Mouse (Mus musculus): ENCODE measurements at regions not wholly inside any gene's neighbourhood (a gene's known extent, or its start where the extent isn't known, plus 50 kb on each side); places are given as distances from the start of the nearest gene placed in this dataset.
"Not testable (repeated sequence)": the region's sequence is repeated elsewhere in the genome, so short reads cannot be mapped to it uniquely, and the experiment has no call there.

DNA sequence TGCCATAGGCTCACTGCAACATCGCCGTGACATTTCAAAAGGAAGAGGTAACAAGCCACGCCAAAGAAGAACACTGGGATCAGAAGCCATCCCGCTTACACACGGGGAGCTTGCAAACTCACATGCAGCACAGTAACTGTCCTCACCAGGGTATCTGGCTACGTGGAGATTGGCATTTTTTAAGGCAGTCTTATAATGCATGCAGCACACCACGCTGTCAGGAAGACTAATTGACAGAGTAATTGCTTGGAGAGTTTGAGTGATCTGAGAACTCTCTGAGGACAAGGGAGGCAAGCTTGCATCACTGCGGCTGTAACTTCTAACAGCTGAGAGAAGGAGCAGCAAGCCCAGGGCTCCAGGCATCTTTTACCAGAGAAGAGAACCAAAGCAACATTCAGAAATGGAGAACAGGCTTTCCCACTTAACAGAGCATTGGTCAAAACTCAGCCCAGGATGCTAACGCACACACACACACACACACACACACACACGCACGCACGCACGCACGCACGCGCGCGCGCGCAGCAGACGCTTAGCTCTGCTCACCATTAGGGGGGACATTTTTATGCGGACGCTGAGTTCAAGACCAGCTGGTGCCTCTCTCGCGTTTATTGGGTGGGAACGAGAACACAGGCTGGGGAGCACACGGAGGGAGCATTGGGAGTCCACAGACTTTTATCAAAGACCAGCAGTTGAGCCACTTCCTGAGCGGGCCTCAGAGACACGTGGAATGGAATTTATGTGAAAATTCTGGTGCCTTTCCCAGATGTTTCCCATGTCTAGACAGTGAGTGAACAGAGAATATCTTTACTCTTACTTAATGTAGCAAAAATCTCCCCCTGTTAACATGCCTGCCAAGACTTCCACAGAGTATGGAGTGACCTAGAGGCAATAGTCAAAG is 66.6 kb downstream of the 1700129C05Rik start:
- ATAC-seq = no peak

DNA sequence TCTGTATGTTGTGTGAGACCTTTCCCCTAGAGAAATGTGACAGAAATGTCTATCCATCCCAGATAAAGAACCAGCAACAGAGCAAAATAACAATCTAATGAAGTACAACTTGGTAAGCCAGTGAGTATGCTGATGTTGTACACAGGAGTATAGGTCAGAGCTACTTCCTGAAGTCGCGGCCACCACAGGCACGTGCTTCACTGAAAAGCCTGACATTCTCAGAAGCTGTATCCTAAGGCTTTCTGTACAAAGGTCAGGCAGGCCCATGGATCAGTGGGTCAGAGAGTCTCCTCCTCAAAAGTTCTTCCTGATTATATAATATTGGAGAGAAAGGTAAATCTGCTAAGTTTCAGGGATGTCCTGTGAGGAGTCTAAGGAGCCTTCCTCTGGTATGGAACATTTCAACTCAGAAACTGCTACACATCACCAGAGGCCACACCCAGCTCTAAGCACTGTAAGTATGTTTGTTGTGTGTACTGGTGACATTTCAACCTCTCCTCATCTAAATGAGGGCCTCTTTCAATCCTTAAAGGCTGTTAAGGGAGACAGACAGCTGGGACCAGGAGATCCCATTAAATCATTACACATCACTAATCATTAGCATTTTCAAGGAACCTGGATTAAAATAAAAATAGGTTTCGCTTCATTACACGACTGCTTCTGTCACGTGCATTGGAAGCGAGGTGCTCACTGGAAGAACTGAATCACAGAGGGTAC is 70.2 kb downstream of the 1700129C05Rik start:
- ATAC-seq = no peak

GRCm38 (mm10) chr14:59070056-59070455 is 72.6 kb downstream of the 1700129C05Rik start:
- no peak for ATAC-seq

DNA sequence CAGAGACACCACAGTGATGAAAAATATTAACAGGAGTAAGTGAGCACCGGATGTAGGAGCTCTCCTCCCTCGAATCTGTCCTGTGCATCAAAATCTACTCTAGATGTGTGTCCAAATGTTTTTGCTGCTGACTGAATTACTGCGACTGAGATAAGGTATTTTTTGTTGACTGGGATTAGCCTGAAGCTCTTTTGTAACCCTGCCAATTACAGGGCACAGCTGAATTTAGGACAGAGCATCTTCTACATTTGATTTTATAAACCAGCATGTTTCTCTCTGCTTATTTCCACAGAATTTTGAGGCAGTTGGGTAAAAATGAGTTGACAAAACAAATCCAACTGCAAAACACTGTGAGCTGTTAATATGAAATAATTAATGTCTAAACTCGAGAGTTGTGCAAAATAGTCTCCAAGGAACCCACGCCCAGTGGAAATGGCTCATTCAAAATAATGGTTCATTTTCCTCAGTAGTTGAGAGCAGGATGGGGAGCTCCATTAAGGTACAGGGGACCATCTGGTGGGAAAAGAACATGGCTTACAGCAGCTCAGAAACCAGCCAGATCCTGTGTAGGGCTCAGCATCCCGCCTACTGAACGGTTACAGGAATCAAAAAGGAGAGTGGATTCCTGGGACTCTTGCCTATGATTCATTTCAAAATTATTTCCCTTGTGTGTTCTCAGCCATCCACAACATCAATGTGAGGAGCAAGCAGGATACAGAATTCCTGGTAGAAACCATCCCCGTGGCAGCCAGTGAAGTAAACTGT is 76.1 kb downstream of the 1700129C05Rik start:
- ATAC-seq = no peak

- no peak for ATAC-seq
These were observed 79.5 kb downstream of the 1700129C05Rik start for GRCm38 (mm10) chr14:59063221-59063620.

GRCm38 (mm10) chr14:59056832-59057231 is 85.9 kb downstream of the 1700129C05Rik start:
- no peak for ATAC-seq

DNA sequence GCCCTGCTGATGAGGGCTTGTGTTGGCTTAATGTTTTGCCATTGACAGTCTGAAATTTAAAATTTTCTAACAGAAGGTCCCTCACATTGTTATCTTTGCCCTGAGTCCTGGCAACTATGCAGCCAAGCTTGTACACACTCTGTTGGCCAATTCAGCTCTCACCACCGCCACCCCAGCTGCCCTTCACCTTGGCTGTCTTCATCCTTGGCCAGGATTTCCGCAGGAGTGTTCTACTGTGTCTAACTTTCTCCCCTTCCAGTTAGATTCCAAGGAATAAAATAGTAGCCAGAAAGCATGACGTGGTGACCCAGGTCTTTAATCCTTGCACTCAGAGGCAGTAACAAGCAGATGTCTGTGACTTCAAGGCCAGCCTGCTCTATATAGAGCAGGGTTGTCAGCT is 87.4 kb downstream of the 1700129C05Rik start:
- ATAC-seq = no peak

DNA sequence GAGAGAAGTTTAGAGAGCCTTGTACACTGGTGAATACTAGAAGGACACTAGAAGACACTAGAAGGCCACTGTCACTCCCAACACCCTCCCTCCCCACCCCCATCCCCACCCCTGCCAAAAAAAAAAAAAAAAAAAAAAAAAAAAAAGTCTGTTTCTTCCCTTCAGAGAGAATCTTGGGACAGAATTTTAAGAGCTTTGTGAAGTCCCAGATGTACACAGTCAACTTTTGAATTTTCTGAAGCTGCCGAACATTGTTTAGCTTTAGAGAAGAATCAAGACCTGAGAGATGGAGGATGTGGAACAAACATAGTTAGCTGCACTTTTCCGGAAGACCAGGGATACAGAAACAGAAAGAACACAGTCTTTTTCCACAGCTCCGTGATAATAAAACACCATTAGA is 90.3 kb downstream of the 1700129C05Rik start:
- no peak for ATAC-seq

- peak; percentile 71 for ATAC-seq
These were observed 91.2 kb downstream of the 1700129C05Rik start for GRCm38 (mm10) chr14:59051478-59051879.

DNA sequence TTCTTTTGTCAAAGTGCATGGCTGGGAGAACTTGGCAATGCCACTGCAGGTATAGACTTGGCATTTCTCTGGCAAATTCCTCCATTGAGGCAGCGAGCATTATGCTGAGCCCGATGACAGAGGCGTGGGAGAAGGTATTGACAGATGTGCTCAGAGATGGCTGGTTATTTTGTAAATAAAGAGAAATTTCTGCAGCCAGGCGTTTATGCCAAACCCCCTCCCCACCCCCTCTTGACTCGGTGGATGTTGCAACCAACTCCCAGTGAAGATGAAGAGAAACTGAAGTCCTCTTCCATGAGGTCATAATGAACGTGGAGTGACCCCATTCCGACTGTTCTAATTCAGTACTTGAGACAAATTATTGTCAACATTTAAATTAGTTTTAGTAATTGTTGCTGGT is 97.0 kb downstream of the 1700129C05Rik start:
- ATAC-seq = no peak

DNA sequence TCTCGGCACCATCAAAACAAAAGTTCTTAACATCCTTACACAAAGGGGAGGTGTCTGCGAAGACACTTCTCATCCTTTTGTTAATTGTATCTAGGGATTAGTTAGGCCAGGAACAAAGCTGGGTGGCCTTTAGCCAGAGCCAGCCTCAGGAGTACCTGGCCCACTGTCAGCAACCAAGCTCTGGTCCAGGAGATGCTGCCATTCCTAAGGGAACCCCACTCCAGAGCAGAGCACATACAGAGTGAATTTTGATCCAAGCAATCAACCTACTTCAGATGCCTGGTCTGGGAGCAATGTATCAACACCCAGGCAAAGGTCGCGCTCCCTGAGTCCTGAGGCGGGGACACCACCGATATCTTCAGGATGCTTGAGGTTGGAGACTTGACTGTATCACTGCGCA is 97.5 kb downstream of the 1700129C05Rik start:
- no peak for ATAC-seq

- no peak for ATAC-seq
These were observed 100.5 kb downstream of the 1700129C05Rik start for GRCm38 (mm10) chr14:59042152-59042551.

- ATAC-seq = not testable (repeated sequence)
These were observed 116.9 kb downstream of the 1700129C05Rik start for GRCm38 (mm10) chr14:59025757-59026156.

DNA sequence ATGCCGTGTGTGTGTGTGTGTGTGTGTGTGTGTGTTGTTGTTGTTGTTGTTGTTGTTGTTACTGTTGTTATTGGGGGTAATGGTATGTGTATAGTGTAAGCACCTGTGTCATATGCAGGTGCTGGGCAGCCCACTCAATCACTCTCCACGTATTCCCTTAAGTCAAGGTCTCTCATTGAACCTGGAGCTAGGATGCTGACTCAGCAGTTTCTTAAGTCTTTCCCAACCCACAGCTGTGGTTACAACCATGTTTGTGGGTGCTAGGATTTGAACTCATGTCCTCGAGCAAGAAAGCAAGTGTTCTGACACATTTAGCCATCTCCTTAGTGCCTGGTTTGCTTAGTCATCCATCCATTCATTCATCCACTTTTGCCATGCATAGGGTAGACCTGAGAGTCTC is 133.2 kb downstream of the 1700129C05Rik start:
- no peak for ATAC-seq

- ATAC-seq = no peak
These were observed 143.5 kb downstream of the 1700129C05Rik start for GRCm38 (mm10) chr14:58999106-58999778.

DNA sequence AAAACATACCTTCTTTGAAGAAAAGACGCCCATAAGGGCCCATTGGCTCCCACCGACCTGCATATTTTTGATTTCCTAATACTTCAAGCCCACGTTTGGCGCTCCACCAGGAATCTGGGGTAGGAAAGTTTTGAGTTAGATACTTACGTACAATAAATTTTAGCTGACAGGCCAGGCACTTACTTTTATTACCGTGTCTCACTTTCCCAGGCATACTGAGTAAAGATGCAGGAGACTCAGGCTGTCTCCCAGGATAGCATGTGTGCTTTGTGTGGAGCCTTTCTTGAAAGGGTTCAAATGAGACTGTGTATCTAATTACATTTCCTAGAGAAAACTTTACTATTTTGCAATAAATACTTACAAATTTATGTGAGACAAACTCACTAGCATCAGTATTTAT is 147.7 kb downstream of the 1700129C05Rik start:
- ATAC-seq = no peak

- no peak for ATAC-seq
These were observed 153.0 kb downstream of the 1700129C05Rik start for GRCm38 (mm10) chr14:58989644-58990217.

DNA sequence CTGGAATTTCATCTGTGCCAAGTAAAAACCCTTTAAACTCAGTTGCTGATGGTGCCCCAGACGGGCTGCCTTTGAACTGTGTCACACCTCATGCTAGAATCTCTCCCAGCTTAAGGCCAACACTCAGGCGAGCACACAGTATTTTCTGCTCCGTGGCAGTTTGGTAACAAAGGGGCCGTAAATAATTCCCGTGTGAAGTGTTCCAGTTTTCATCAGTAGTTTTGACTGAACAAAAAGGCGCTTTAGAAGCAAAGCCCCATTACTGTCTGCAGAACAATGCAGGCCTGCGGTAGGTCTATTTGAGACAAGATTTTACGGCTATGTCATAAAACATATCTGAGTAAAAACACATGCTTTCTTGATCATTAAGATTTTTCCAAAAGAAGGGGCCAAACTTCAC is 155.0 kb downstream of the 1700129C05Rik start:
- ATAC-seq = no peak

- no peak for ATAC-seq
These were observed 156.9 kb downstream of the 1700129C05Rik start for GRCm38 (mm10) chr14:58985838-58986237.

DNA sequence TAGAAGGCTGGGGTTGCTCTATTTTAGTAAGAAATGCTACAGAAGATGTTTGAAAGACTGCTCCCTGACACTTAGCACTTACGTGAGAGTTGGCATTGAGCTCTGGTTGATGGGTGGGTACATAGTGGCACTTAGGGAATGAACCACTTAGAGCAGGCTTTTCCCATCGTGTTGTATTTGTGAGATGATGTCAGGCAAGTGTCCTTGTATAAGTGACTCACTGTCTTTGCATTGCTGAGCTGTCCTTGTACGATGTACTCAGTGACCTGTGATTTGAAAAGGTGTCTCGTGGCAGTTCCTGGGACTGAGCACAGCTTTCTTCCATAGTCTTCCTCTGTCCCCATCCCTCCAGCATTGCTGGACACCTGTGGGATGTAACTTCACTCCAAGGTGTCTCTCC is 165.9 kb downstream of the 1700129C05Rik start:
- no peak for ATAC-seq

DNA sequence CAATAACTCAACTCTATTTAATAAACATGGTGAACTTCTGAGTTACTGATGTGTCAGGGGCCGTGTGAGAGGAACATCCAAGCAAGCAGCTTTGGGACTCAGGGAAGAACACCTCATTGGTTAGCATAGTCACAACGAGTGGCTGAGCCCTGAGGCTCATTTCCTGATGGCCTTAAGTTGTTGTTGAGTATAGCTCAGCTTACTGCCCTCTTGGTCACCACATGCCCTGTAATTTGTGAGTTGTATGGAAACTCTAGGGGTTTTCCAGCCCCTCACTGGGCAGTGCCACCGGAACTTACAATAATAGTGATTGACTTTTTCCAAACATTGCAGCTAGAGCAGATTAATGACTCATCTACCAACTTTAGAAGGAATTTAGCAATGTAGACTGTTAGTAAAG is 173.4 kb downstream of the 1700129C05Rik start:
- ATAC-seq = no peak

GRCm38 (mm10) chr14:58967975-58968374 is 174.7 kb downstream of the 1700129C05Rik start:
- ATAC-seq = no peak

Measured in CD4-positive, CD25-positive, alpha-beta regulatory T cell, adult 4 months (primary cell).